Mouse (Mus musculus): Measurements from ENCODE around the gene Csnk2b.

- TF ChIP-seq POLR2A (IDR thresholded peaks at IDR 0.05; ENCODE audit: insufficient read depth, low read depth, low read length) (no peak), CTCF (IDR thresholded peaks at IDR 0.05; ENCODE audit: insufficient read depth, low read depth, low read length) (no peak)
These were observed 18.7 kb upstream of the Csnk2b start for GRCm38 (mm10) chr17:35140490-35140996.

Measured in olfactory bulb, adult 2 months (tissue).